Mouse (Mus musculus) midbrain, embryonic 10.5 days (tissue): ENCODE results near the gene Emg1. TPM values are rescaled to one million over a fixed set of nuclear protein-coding genes. Genes with fewer than 3 reads are reported as not detected.
A peak's percentile ranks its signal among the peaks of the same experiment; 100 is the strongest.

Experiments
- DNase-seq: peaks from one replicate; pipeline ENCODE4 v3.0.0-alpha.2; 2017; ENCODE audit warnings: low spot score
- H3K27ac ChIP-seq: fragments of 300-500 bp; sonication (generic); replicated peaks from 2 replicates; pipeline ENCODE4 v1.5.1; 2016; ENCODE audit warnings: mild to moderate bottlenecking
- H3K27me3 ChIP-seq: fragments of 300-500 bp; sonication (generic); 2 replicates; pipeline ENCODE4 v1.6.1; 2016; ENCODE audit warnings: low read depth, mild to moderate bottlenecking; ENCODE audit not compliant: poor library complexity, severe bottlenecking
- H3K36me3 ChIP-seq: fragments of 300-500 bp; sonication (generic); 2 replicates; pipeline ENCODE4 v1.6.1; 2016; ENCODE audit warnings: mild to moderate bottlenecking, moderate library complexity
- H3K4me1 ChIP-seq: fragments of 300-500 bp; sonication (generic); 2 replicates; pipeline ENCODE4 v1.6.1; 2016
- H3K4me3 ChIP-seq: fragments of 300-500 bp; sonication (generic); 2 replicates; pipeline ENCODE4 v1.5.1; 2016; ENCODE audit warnings: mild to moderate bottlenecking, moderate library complexity
- H3K9me3 ChIP-seq: fragments of 300-500 bp; sonication (generic); replicated peaks from 2 replicates; pipeline ENCODE4 v1.6.1; 2016; ENCODE audit warnings: mild to moderate bottlenecking
- WGBS: fragments of 180-500 bp; shearing (Covaris S2); methylation state at CpG from one replicate; pipeline ENCODE4 v1.1.7; 2016; 5-methylcytosine and 5-hydroxymethylcytosine counted together
- polyA plus RNA-seq: library from polyadenylated mRNA; unstranded; fragments of >200 nt; fragmentation: Nextera tagmentation; extraction: Ambion mirVana; gene quantifications from 2 replicates; pipeline ENCODE4 v1.2.1, GENCODE M21; 2016

The Emg1 gene
- polyA plus RNA-seq, 1 experiment from 2014 or later = 243 TPM

DNA sequence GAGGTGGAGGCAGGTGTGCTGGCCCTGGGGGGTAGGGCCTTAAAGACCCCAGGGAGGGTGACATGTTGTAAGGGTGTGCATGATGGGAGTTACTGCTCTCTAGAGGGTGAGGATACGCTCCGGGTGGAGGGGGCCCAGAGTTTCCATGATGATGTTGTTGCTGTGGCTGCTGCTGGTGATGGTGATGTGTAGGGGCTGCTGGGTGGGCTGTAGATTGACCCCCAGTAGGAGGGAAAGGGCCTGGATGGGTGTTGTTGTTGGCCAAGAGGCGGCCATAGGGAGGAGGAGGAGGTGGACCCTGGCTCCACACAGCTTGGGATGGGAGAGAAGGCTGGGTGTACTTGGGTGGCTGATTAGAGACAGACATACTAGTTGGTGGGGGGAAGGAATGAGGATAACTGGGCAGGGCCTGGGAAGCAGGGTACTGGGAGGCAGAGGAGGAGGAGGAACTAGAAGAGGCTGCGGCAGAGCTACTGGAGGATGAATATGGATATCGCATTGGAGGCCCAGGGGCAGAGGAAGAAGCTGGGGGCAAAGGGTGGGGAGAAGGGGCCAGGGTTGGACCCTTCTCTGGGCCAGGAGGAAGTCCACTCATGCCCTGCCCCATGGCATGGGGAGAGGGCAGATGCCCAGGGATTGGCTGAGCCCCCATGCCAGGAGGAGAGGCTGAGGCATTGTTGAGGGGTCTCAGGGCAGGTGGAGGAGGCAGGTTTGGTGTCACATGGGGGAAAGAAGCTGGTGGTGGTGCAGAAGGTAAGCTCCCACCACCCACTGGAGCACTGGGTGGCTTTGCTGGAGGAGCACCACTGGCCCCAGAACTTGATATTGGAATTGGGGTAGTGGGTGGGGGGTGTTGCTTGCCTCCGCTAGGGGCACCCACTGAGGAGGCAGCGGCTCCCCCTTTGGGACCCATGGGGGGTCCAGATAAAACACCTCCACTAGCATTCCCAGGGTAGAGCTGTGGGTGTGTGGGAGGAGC is 35.0 kb upstream of the Emg1 start:
- H3K4me3 ChIP-seq = peak overlapping the region; percentile 76
- H3K4me1 ChIP-seq = peaks cover 40% of the 10 kb centered on the region
- peaks cover 76% of the 10 kb centered on the region for H3K36me3 ChIP-seq
- WGBS = 87% methylated on average over 7 of the region's 7 CpGs
- peak overlapping the region; percentile 96 for H3K27ac ChIP-seq
- DNase-seq = no peak
- 0 out of 2 replicates have a peak, but pooled peaks cover 4% of the 10 kb centered on the region for H3K27me3 ChIP-seq
- no peaks in the 10 kb centered on the region for H3K9me3 ChIP-seq

DNA sequence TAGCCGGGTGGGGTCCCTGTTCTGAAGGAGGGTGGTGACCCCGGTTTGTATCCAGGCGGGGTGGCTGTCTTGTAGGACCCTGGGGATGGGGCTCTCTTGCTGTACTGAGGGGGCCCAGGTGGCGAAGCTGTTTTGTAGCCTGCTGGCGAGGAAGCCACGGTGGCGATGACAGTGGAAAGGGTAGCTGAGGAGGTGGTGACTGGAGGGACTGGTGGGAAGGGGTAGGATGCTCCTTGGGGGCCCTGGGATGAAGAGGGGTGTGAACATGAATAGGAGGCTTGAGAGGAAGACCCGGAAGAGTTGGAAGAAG is 34.3 kb upstream of the Emg1 start:
- Histone ChIP-seq H3K9me3 (no peaks in the 10 kb centered on the region), H3K27me3 (0 out of 2 replicates have a peak, but pooled peaks cover 4% of the 10 kb centered on the region), H3K27ac (peak overlapping the region; percentile 96), H3K36me3 (peaks cover 73% of the 10 kb centered on the region), H3K4me1 (peaks cover 46% of the 10 kb centered on the region), H3K4me3 (peak overlapping the region; percentile 76)
- DNase-seq = no peak
- WGBS = 20% methylated on average over 8 of the region's 8 CpGs

GRCm38 (mm10) chr6:124745490-124746295 is 33.7 kb upstream of the Emg1 start:
- H3K4me3 ChIP-seq = peak overlapping the region; percentile 76
- H3K27me3 ChIP-seq = 0 out of 2 replicates have a peak, but pooled peaks cover 4% of the 10 kb centered on the region
- under 1% methylated on average over 85 of the region's 85 CpGs for WGBS
- no peaks in the 10 kb centered on the region for H3K9me3 ChIP-seq
- H3K4me1 ChIP-seq = peaks cover 46% of the 10 kb centered on the region
- DNase-seq = peak; percentile 91
- peaks cover 70% of the 10 kb centered on the region for H3K36me3 ChIP-seq
- H3K27ac ChIP-seq = peak overlapping the region; percentile 96

DNA sequence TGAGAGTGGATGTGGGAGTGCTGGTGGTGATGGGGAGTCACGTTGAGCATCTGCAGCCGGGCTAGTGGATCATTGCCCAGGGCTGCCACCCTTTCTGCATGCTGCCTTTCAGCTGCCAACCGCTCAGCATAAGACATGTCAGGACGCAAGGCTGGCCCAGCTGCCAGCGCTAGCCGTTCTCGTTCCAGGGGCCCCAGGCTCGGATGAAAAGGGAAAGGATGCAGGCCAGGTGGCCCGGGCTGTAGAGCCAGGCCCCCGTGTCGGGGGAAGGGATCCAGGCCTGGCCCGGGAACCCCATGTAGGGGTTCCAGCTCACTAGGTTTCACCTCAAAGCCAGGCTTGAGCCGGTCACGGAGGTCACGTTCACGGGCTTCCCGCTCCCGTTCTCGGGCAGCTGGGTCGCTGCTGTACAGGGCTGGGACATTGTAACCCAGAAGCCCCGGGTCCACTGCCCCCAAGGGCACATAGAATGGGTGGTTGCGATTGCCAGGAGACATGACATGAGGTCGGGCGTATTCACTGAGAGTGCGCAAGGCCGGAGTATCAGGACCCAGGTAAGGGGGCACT is 32.9 kb upstream of the Emg1 start:
- Histone ChIP-seq H3K4me1 (peaks cover 54% of the 10 kb centered on the region), H3K9me3 (no peaks in the 10 kb centered on the region), H3K4me3 (peak overlapping the region; percentile 76), H3K27me3 (0 out of 2 replicates have a peak, but pooled peaks cover 4% of the 10 kb centered on the region), H3K36me3 (peaks cover 65% of the 10 kb centered on the region), H3K27ac (peak overlapping the region; percentile 96)
- WGBS = 70% methylated on average over 26 of the region's 26 CpGs
- DNase-seq = no peak

GRCm38 (mm10) chr6:124743647-124744046 is 31.7 kb upstream of the Emg1 start:
- Histone ChIP-seq H3K27ac (no peak overlapping the region), H3K4me3 (no peak overlapping the region), H3K27me3 (0 out of 2 replicates have a peak, but pooled peaks cover 4% of the 10 kb centered on the region), H3K9me3 (no peaks in the 10 kb centered on the region), H3K4me1 (peaks cover 66% of the 10 kb centered on the region), H3K36me3 (peaks cover 62% of the 10 kb centered on the region)
- WGBS = 89% methylated on average over 8 of the region's 8 CpGs
- no peak for DNase-seq

DNA sequence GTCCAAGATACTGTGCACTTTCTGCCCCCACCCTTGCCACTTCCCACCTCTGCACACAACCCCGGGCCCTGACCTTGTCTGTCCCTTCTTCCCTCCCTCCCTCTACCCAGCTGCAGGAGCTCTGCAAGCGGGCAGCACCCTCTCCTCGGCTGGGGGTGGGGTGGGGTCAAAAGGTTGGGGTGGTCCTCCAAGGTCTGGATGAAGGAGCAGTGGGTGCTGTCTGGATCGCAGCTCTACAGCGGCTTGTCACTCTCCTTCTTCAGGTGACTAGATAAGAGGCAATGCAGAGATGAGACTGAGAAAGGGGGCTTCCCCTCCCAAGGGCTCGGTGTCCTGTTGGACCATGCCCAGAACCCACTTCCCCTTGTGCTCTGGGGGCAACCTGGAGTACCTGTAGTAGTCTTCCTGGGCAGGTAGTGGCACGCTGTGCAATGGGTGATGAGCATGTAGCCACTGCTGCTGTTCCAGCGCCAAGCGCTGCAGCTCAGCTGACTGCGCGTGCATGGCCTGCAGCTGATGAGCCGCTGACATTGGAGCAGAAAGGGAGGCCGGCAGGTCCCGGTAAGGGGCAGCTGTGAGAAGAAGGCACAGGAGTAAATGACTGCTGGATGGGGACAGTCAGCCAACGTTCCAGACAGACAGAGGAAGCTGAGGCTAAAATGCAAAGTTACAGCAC is 31.0 kb upstream of the Emg1 start:
- DNase-seq = no peak
- H3K4me3 ChIP-seq = no peak overlapping the region
- H3K27me3 ChIP-seq = 0 out of 2 replicates have a peak, but pooled peaks cover 4% of the 10 kb centered on the region
- no peak overlapping the region for H3K27ac ChIP-seq
- 91% methylated on average over 15 of the region's 15 CpGs for WGBS
- peaks cover 72% of the 10 kb centered on the region for H3K4me1 ChIP-seq
- H3K9me3 ChIP-seq = no peaks in the 10 kb centered on the region
- peaks cover 57% of the 10 kb centered on the region for H3K36me3 ChIP-seq

DNA sequence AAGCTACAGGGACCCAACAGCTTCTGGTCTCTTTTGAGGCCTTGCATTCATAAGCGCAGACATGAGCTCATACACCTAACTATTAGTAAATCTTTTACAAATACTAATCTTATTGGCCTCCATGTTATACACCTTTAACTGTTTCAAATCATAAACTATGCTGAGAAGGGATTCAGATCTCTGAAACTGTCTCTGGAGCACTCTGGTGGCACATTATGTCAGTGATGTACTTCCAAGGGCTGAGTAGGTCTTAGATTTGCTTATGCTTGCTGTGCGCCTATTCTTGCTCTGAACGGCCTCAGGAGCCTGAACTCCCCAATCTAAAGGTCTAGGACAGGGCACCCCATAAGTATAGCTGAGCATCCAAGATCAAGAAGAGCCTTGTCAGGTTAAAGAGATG is 29.9 kb upstream of the Emg1 start:
- H3K27me3 ChIP-seq = no peaks in the 10 kb centered on the region
- no peak for DNase-seq
- H3K4me3 ChIP-seq = peak overlapping the region; percentile 76
- WGBS = 68% methylated on average over 3 of the region's 3 CpGs
- H3K9me3 ChIP-seq = no peaks in the 10 kb centered on the region
- H3K4me1 ChIP-seq = peaks cover 70% of the 10 kb centered on the region
- H3K36me3 ChIP-seq = peaks cover 45% of the 10 kb centered on the region
- peak overlapping the region; percentile 95 for H3K27ac ChIP-seq

GRCm38 (mm10) chr6:124740888-124741761 is 29.1 kb upstream of the Emg1 start, which contains the start of gene Grcc10:
Grcc10 (minus strand) TSS chr6:124741374.
- Histone ChIP-seq H3K27me3 (no peaks in the 10 kb centered on the region), H3K4me3 (peak within 1 kb of the TSS; percentile 76), H3K9me3 (no peaks in the 10 kb centered on the region), H3K4me1 (peaks cover 62% of the 10 kb centered on the region), H3K27ac (peak within 1 kb of the TSS; percentile 95), H3K36me3 (peaks cover 41% of the 10 kb centered on the region)
- DNase-seq = peak; percentile 96
- WGBS = under 1% methylated on average over 41 of the region's 41 CpGs

DNA sequence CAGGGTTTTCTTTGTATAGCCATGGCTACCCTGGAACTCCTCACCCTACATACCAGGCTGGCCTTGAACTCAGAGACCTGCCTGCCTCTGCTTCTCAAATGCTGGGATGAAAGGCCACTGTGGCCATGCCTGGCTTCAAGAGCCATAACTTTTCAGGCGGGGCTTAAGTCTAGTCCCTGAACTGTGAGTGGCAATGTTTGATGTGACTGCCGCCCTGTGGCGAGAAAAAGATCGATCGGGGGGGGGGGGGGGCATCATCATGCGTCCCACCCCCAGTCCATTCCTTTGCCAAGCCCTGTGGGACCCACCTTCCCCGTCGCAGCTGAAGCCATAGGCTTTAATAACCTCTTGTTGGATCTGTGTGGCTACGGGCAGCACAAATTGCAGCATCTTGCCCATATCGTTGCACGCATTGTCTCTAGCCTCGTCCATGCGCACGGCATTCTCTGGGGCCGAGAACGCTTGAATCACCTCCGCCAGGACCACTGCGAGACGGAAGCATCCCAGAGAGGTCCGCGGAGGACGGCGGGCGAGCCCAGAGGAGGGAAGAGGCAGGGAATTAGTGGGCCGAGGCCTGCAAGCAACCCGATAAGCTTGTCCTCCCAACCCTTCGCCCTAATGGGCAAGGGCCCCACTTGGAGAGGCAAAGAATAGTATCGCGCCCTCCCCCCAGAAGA is 28.4 kb upstream of the Emg1 start:
- Histone ChIP-seq H3K4me3 (peak overlapping the region; percentile 76), H3K9me3 (no peaks in the 10 kb centered on the region), H3K27ac (peak overlapping the region; percentile 95), H3K27me3 (no peaks in the 10 kb centered on the region), H3K36me3 (peaks cover 41% of the 10 kb centered on the region), H3K4me1 (peaks cover 55% of the 10 kb centered on the region)
- DNase-seq = no peak
- under 1% methylated on average over 29 of the region's 29 CpGs for WGBS

DNA sequence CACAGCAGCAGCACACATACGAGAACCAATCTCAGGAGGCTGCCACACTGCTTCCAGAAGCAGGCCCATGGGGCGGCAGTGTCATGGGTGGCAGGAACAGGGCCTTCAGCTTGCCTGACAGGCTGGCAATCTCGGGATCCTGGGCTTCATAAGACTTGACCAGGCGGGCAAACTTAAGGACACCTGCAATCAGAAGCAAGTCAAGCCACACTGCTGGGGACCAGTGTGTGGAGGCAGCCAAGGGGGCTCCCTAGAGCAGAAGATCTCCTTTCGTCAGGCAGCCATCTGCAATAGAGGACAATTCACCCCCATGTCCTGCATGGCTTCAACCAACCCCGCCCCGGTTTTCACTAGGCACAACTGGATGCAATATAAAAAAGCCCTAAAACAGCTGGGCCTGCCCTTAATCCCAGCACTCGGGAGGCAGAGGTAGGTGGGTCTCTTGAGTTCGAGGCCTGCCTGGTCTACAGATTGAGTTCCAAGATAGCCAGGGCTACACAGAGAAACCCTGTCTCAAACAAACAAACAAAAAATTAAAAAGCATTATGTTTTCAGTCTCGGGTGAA is 27.3 kb upstream of the Emg1 start:
- peaks cover 30% of the 10 kb centered on the region for H3K36me3 ChIP-seq
- no peak overlapping the region for H3K4me3 ChIP-seq
- 84% methylated on average over 10 of the region's 10 CpGs for WGBS
- H3K27me3 ChIP-seq = no peaks in the 10 kb centered on the region
- no peaks in the 10 kb centered on the region for H3K9me3 ChIP-seq
- H3K27ac ChIP-seq = peak overlapping the region; percentile 55; the same call in 1 of the 2 replicates
- peaks cover 46% of the 10 kb centered on the region for H3K4me1 ChIP-seq
- no peak for DNase-seq
